In genomic region chr6:89345486-89345785, GRCm38 (mm10) we compare ENCODE assay signal across 9 mouse cellular contexts. TPM values are rescaled to one million over a fixed set of nuclear protein-coding genes. Genes with fewer than 3 reads are reported as not detected.
DNase-seq lines count a peak whose midpoint lies in the region; ATAC-seq lines count a peak whose summit lies in the region.
"Had no signal": no experiment of that assay in that cellular context is flagged by ENCODE, and none has a peak within 500 bp of the region (broad histone marks: within the 10 kb centered on the region; RNA-seq: fewer than 3 reads in every experiment).

No protein-coding gene starts in this region.

- peak; percentile 49 for DNase-seq in adrenal gland, postnatal 14 days
- DNase-seq in adrenal gland, postnatal 25 days = no peak
- DNase-seq in kidney, postnatal 25 days = no peak
- DNase-seq in MN1 (ENCODE audit: low spot score) = peak; percentile 46
- no peak for DNase-seq in spleen, postnatal 10 days (ENCODE audit: low spot score in 2 of 2)
- no peak for DNase-seq in adrenal gland, adult 18-20 months (ENCODE audit: low spot score in 2 of 2)

- H3K36me3 ChIP-seq in kidney, embryonic 14.5 days (ENCODE audit: control insufficient read depth, insufficient read depth, low read length) = peaks cover 74% of the 10 kb centered on the region
- H3K36me3 ChIP-seq in limb, embryonic 13.5 days = peaks cover 79% of the 10 kb centered on the region

- peak; percentile 10; the same call in 1 of the 2 replicates for ATAC-seq in kidney, embryonic 14.5 days (ENCODE audit: low FRiP score, low TSS enrichment)
- 0 out of 2 replicates have a peak, but pooled peaks have one; percentile 1 for ATAC-seq in limb, embryonic 13.5 days (ENCODE audit: low FRiP score, low read depth)

- H3K4me1 ChIP-seq in kidney, embryonic 14.5 days (ENCODE audit: control insufficient read depth, insufficient read depth, low read length) = peaks cover 18% of the 10 kb centered on the region
- H3K4me1 ChIP-seq in limb, embryonic 13.5 days = peaks cover 37% of the 10 kb centered on the region

- H3K27me3 ChIP-seq in kidney, embryonic 14.5 days (ENCODE audit: control insufficient read depth, insufficient read depth, low read length) = no peaks in the 10 kb centered on the region
- no peaks in the 10 kb centered on the region for H3K27me3 ChIP-seq in limb, embryonic 13.5 days

- no peak overlapping the region for H3K4me3 ChIP-seq in kidney, embryonic 14.5 days (ENCODE audit: low read length)
- H3K4me3 ChIP-seq in limb, embryonic 13.5 days = no peak overlapping the region
- H3K4me3 ChIP-seq: erythroblast, embryonic 14.5 days had no signal

- 46% methylated on average over 3 of the region's 3 CpGs for WGBS in kidney, embryonic 14.5 days
- 54% methylated on average over 3 of the region's 3 CpGs for WGBS in limb, embryonic 13.5 days

- H3K27ac ChIP-seq in kidney, embryonic 14.5 days (ENCODE audit: low read depth, low read length) = peak overlapping the region; percentile 79
- H3K27ac ChIP-seq in limb, embryonic 13.5 days = peak overlapping the region; percentile 94

- no peak overlapping the region for H3K4me2 ChIP-seq in kidney, embryonic 14.5 days (replicated peaks; ENCODE audit: low read depth, low read length)
- H3K4me2 ChIP-seq in limb, embryonic 13.5 days (replicated peaks) = peak overlapping the region; percentile 52

- H3K9me3 ChIP-seq in kidney, embryonic 14.5 days (ENCODE audit: control insufficient read depth, low read length) = no peaks in the 10 kb centered on the region
- no peaks in the 10 kb centered on the region for H3K9me3 ChIP-seq in limb, embryonic 13.5 days

- no peak overlapping the region for H3K9ac ChIP-seq in kidney, embryonic 14.5 days (ENCODE audit: low read depth, low read length)
- peak overlapping the region; percentile 20; the same call in 1 of the 2 replicates for H3K9ac ChIP-seq in limb, embryonic 13.5 days

RNA-seq across cellular contexts. Expression of gene Plxna1, which starts 17.0 kb away (rescaled TPM):
- 60.2 and 68.8 TPM in 2 replicates for total RNA-seq in adrenal gland, postnatal 14 days (2021)
- total RNA-seq in adrenal gland, postnatal 25 days (2021) = 137 and 164 TPM in 2 replicates
- polyA plus RNA-seq in kidney, embryonic 14.5 days (2014; fragmentation: Nextera tagmentation; extraction: Ambion mirVana) = 15.4 and 28.0 TPM in 2 replicates
- 29.6 and 29.8 TPM in 2 replicates for polyA plus RNA-seq in limb, embryonic 13.5 days (2015; fragmentation: Nextera tagmentation; extraction: Ambion mirVana)
- total RNA-seq in adrenal gland, adult 18-20 months (2021) = 10 to 100 TPM; 41.0 to 84.6 TPM

Comparison
In these comparisons a context has a peak if more than half of its experiments do, and no peak if none do; other contexts are left out.
1. DNase-seq: peak in adrenal gland, postnatal 14 days (single experiment) and MN1 (single experiment); none in adrenal gland, postnatal 25 days (single experiment), kidney, postnatal 25 days (0 of 2), spleen, postnatal 10 days (0 of 2) and adrenal gland, adult 18-20 months (0 of 2).